Mouse (Mus musculus): ENCODE results near the gene Cers2.

GRCm38 (mm10) chr3:95267855-95268254 is 46.7 kb upstream of the Cers2 start:
- TF ChIP-seq CTCF (IDR thresholded peaks at IDR 0.05; ENCODE audit: low read depth) (no peak), EP300 (IDR thresholded peaks at IDR 0.05; ENCODE audit: low read depth) (peak; percentile 80)

All from liver, postnatal 0 days (tissue).